Mouse (Mus musculus) thymus, adult 2 months (tissue): Measurements from ENCODE around the gene Ada. TPM values are rescaled to one million over a fixed set of nuclear protein-coding genes. Genes with fewer than 3 reads are reported as not detected.

Experiments used
- DNase-seq: peaks from one replicate; pipeline ENCODE4 v3.0.0; 2021
- H3K27ac ChIP-seq: fragments of 200-500 bp; 2 replicates; pipeline ENCODE4 v1.5.1; 2012; ENCODE audit warnings: low read length, control low read depth; ENCODE audit not compliant: control insufficient read depth, insufficient read depth
- H3K27me3 ChIP-seq: fragments of 200-500 bp; 2 replicates; pipeline ENCODE4 v1.6.1; 2012; ENCODE audit warnings: mild to moderate bottlenecking, low read length, moderate library complexity, mixed read lengths; ENCODE audit not compliant: control insufficient read depth, insufficient read depth
- H3K36me3 ChIP-seq: fragments of 200-500 bp; 2 replicates; pipeline ENCODE4 v1.6.1; 2012; ENCODE audit warnings: mild to moderate bottlenecking, low read length, moderate library complexity; ENCODE audit not compliant: control insufficient read depth, insufficient read depth
- H3K4me1 ChIP-seq: fragments of 200-500 bp; replicated peaks from 2 replicates; pipeline ENCODE4 v1.6.1; 2012; ENCODE audit warnings: low read length; ENCODE audit not compliant: control insufficient read depth, insufficient read depth
- H3K4me3 ChIP-seq: fragments of 200-500 bp; 2 replicates; pipeline ENCODE4 v1.5.1; 2012; ENCODE audit warnings: mild to moderate bottlenecking, low read length, control low read depth, moderate library complexity; ENCODE audit not compliant: control insufficient read depth, insufficient read depth
- CTCF ChIP-seq: fragments of 200-500 bp; IDR thresholded peaks from 2 replicates; pipeline ENCODE4 v1.5.1; 2012; ENCODE audit warnings: mild to moderate bottlenecking, control low read depth, low read length, moderate library complexity, borderline replicate concordance; ENCODE audit not compliant: control insufficient read depth, poor library complexity, insufficient read depth; ENCODE audit errors: extremely low read depth
- POLR2A ChIP-seq: fragments of 200-500 bp; IDR thresholded peaks from 2 replicates; pipeline ENCODE4 v1.6.1; 2012; ENCODE audit warnings: mild to moderate bottlenecking, low read length, control low read depth, moderate library complexity; ENCODE audit not compliant: control insufficient read depth, poor library complexity, insufficient read depth; ENCODE audit errors: extremely low read depth
- WGBS: fragments of 180-500 bp; shearing (Covaris S2); methylation state at CpG from one replicate; pipeline ENCODE4 v1.1.7; 2018; 5-methylcytosine and 5-hydroxymethylcytosine counted together
- polyA plus RNA-seq: library from polyadenylated mRNA; depleted of rRNA; stranded (reverse); fragments of >200 nt; gene quantifications from 2 replicates; pipeline ENCODE4 v1.2.3, GENCODE M21; 2012

Ada gene
- polyA plus RNA-seq, 1 experiment: 46.8 TPM

- TF ChIP-seq CTCF (no peak), POLR2A (no peak)
- WGBS: 91% methylated on average over 7 of the region's 7 CpGs
- Histone ChIP-seq H3K4me3 (no peak overlapping the region), H3K4me1 (peaks cover 12% of the 10 kb centered on the region), H3K27me3 (no peaks in the 10 kb centered on the region), H3K36me3 (peaks cover 19% of the 10 kb centered on the region), H3K27ac (no peak overlapping the region)
- no peak for DNase-seq
Observed at GRCm38 (mm10) chr2:163722550-163722949, 27.5 kb downstream of the Ada start.

GRCm38 (mm10) chr2:163719616-163720015 is 30.4 kb downstream of the Ada start:
- peaks cover 26% of the 10 kb centered on the region for H3K4me1 ChIP-seq
- no peak for TF ChIP-seq CTCF
- TF ChIP-seq POLR2A: no peak
- no peaks in the 10 kb centered on the region for H3K27me3 ChIP-seq
- H3K36me3 ChIP-seq: 0 out of 2 replicates have a peak, but pooled peaks cover 3% of the 10 kb centered on the region
- WGBS: 56% methylated on average over 4 of the region's 4 CpGs
- no peak overlapping the region for H3K4me3 ChIP-seq
- no peak for DNase-seq
- H3K27ac ChIP-seq: no peak overlapping the region

- Histone ChIP-seq H3K36me3 (0 out of 2 replicates have a peak, but pooled peaks cover 3% of the 10 kb centered on the region), H3K4me1 (peaks cover 26% of the 10 kb centered on the region), H3K27me3 (no peaks in the 10 kb centered on the region), H3K27ac (no peak overlapping the region), H3K4me3 (no peak overlapping the region)
- 39% methylated on average over 9 of the region's 9 CpGs for WGBS
- TF ChIP-seq POLR2A (no peak), CTCF (peak; percentile 85; the same call in 1 of the 2 replicates)
- DNase-seq: peak; percentile 86
Observed at GRCm38 (mm10) chr2:163718951-163719603, 31.0 kb downstream of the Ada start.

GRCm38 (mm10) chr2:163718526-163718925 is 31.5 kb downstream of the Ada start:
- H3K27ac ChIP-seq: no peak overlapping the region
- TF ChIP-seq CTCF (no peak), POLR2A (no peak)
- no peak for DNase-seq
- WGBS: 66% methylated on average over 2 of the region's 2 CpGs
- no peaks in the 10 kb centered on the region for H3K27me3 ChIP-seq
- H3K4me3 ChIP-seq: no peak overlapping the region
- H3K4me1 ChIP-seq: peaks cover 26% of the 10 kb centered on the region
- no peaks in the 10 kb centered on the region for H3K36me3 ChIP-seq

GRCm38 (mm10) chr2:163716853-163717252 is 33.2 kb downstream of the Ada start:
- Histone ChIP-seq H3K36me3 (no peaks in the 10 kb centered on the region), H3K27ac (no peak overlapping the region), H3K4me3 (no peak overlapping the region), H3K27me3 (no peaks in the 10 kb centered on the region), H3K4me1 (peaks cover 41% of the 10 kb centered on the region)
- TF ChIP-seq CTCF (no peak), POLR2A (no peak)
- peak; percentile 39 for DNase-seq
- 4% methylated on average over 6 of the region's 6 CpGs for WGBS

GRCm38 (mm10) chr2:163716448-163716847 is 33.6 kb downstream of the Ada start:
- Histone ChIP-seq H3K36me3 (no peaks in the 10 kb centered on the region), H3K4me3 (no peak overlapping the region), H3K27ac (no peak overlapping the region), H3K27me3 (no peaks in the 10 kb centered on the region), H3K4me1 (peaks cover 44% of the 10 kb centered on the region)
- no peak for DNase-seq
- 16% methylated on average over 8 of the region's 8 CpGs for WGBS
- TF ChIP-seq CTCF (no peak), POLR2A (no peak)
